Mouse (Mus musculus) ES-E14 (cell line): ENCODE measurements around the gene Pofut1. TPM values are rescaled to one million over a fixed set of nuclear protein-coding genes. Genes with fewer than 3 reads are reported as not detected.

Experiments
- DNase-seq: peaks from one replicate; pipeline ENCODE4 v3.0.0-alpha.2; 2013; ENCODE audit warnings: low read depth, low spot score
- H3K27ac ChIP-seq: 2 replicates; pipeline ENCODE4 v1.5.1; 2012; ENCODE audit warnings: low read depth, mild to moderate bottlenecking, low read length, moderate library complexity, mixed read lengths; ENCODE audit not compliant: poor library complexity, insufficient read depth, severe bottlenecking
- H3K36me3 ChIP-seq: 2 replicates; pipeline ENCODE4 v1.6.1; 2012; ENCODE audit warnings: mild to moderate bottlenecking, low read length, moderate library complexity, mixed read lengths; ENCODE audit not compliant: control insufficient read depth, poor library complexity, insufficient read depth, severe bottlenecking
- H3K4me1 ChIP-seq, 2 experiments: fragments of 150-350 bp in 1 of 2; sonication (generic) in 1 of 2; 2 replicates each; pipeline ENCODE4 v1.6.1; 2012; ENCODE audit warnings: low read length in 2 of 2, mild to moderate bottlenecking in 1 of 2, mixed read lengths in 1 of 2; ENCODE audit not compliant: control insufficient read depth in 2 of 2, insufficient read depth in 2 of 2, poor library complexity in 1 of 2
- H3K4me3 ChIP-seq, 2 experiments: fragments of 150-350 bp in 1 of 2; sonication (generic) in 1 of 2; 2 replicates each; pipeline ENCODE4 v1.5.1; 2012; ENCODE audit warnings: low read length in 2 of 2, low read depth in 1 of 2, mild to moderate bottlenecking in 1 of 2, mixed read lengths in 1 of 2; ENCODE audit not compliant: insufficient read depth in 1 of 2, poor library complexity in 1 of 2, severe bottlenecking in 1 of 2
- H3K9ac ChIP-seq: 2 replicates; pipeline ENCODE4 v1.6.1; 2012; ENCODE audit warnings: low read depth, mild to moderate bottlenecking, low read length, mixed read lengths; ENCODE audit not compliant: poor library complexity, insufficient read depth, severe bottlenecking
- H3K9me3 ChIP-seq: fragments of 150-350 bp; sonication (generic); 2 replicates; pipeline ENCODE4 v1.6.1; 2012; ENCODE audit warnings: low read depth, mild to moderate bottlenecking, low read length; ENCODE audit not compliant: control insufficient read depth, insufficient read depth
- CHD2 ChIP-seq: IDR thresholded peaks from 2 replicates; pipeline ENCODE4 v1.6.1; 2014; ENCODE audit warnings: mild to moderate bottlenecking, low read depth, low read length, inconsistent platforms
- HCFC1 ChIP-seq: IDR thresholded peaks from 2 replicates; pipeline ENCODE4 v1.6.1; 2012; ENCODE audit warnings: low read length, inconsistent platforms, borderline replicate concordance; ENCODE audit not compliant: insufficient read depth
- MAFK ChIP-seq: IDR thresholded peaks from 2 replicates; pipeline ENCODE4 v1.6.1; 2014; ENCODE audit warnings: mild to moderate bottlenecking, low read depth, low read length, inconsistent platforms; ENCODE audit not compliant: insufficient read depth
- ZC3H11A ChIP-seq: IDR thresholded peaks from 2 replicates; pipeline ENCODE4 v1.6.1; 2012; ENCODE audit warnings: low read depth, mild to moderate bottlenecking, inconsistent platforms, low read length, borderline replicate concordance
- ZNF384 ChIP-seq: IDR thresholded peaks from 2 replicates; pipeline ENCODE4 v1.6.1; 2012; ENCODE audit warnings: low read depth, low read length, inconsistent platforms
- in situ Hi-C, 2 experiments: fragments of 600-800 bp; cut with MboI; formaldehyde crosslinking; loops; one replicate each; pipeline ENCODE4 v1.15.1; 2025; ENCODE audit warnings: low sequenced_read_pairs in 2 of 2, inconsistent platforms in 1 of 2; ENCODE audit not compliant: unreplicated experiment in 2 of 2
- total RNA-seq: library from RNA; depleted of rRNA; stranded (reverse); fragments of 300-350 nt; gene quantifications from 2 replicates; pipeline ENCODE4 v1.2.3, GENCODE M21; 2012

The Pofut1 gene
- total RNA-seq, 1 experiment = 29.2 TPM

DNA sequence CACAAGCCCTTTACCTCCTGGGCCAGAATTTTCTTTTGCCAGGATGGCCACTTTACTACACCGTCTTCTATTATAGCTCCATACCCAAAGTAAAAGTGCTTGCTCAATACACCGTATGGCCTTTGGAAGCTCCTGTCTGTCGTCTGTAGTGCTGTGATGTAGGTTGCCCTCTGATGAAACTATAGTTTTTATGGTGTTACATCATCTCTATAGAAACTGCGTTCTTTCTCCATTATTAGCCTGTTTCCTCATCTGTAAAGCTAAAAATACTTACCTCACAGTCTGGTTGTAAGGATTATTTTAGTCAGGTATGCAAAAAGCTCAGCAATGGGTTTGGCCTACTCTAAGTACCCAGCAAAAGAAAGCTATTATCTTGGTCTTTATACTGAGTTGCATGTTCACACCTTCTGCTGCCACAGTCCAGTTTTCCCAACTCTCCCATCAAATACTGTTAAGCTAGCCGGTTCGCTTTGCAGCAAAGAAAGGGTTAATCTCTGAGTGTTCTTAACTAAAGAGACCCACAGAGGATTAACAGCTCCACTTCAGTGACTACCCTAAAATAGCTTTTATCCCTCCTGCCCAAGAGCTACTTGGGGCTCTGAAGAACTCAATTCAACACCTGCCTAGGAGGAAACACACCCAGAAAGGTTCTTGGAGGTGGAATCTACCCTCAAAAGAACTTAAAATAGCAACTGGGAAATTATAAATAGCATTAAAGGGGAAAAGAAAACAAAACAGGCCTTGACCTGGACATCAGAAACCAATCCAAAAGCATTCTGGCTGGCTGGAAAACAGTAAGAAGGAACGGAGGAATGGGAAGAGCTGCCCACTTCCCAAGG is 2.1 kb upstream of the Pofut1 start:
- Histone ChIP-seq H3K4me1 (peaks cover 0 to 2% of the 10 kb centered on the region in 2 experiments; a peak in 2 of 4 replicates), H3K27ac (no peak overlapping the region), H3K36me3 (peaks cover 8% of the 10 kb centered on the region), H3K9ac (peak overlapping the region; percentile 43; the same call in 1 of the 2 replicates), H3K9me3 (no peaks in the 10 kb centered on the region), H3K4me3 (peak overlapping the region; percentile 82 to 99; a peak in 3 of 4 replicates)
- DNase-seq = no peak
- TF ChIP-seq MAFK (no peak), ZNF384 (no peak), ZC3H11A (no peak), CHD2 (no peak), HCFC1 (no peak)
- in situ Hi-C loops = no loop called here

DNA sequence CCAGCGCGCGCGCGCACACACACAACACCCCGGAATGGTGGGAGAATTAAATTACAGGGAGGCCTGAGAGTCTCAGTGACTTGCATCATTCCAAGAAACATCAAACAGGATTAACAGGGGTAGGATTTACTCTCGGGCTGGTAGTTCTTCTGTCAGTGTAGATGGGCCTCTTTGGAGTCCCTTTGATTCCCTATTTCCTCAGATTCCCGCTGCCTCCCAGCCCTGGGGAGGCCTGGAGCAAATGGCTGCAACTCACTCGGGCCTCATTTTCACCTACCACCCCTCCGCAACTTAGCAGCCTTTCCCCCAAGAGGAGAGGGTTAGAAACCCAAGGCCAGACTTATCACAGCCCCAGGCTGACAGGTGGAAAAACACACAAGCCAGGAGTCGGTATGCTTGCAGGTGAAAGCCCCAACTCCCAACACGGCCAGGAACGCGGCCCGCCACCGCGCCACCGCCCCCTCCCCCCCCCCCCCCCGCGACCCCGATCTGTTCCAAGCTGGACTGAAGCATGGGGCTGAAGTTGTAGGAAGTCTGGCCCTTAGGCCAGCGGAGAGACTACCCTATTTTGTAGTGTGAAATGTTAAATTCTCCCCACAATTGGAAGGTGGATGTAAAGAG is 1.4 kb upstream of the Pofut1 start:
- Histone ChIP-seq H3K9me3 (no peaks in the 10 kb centered on the region), H3K27ac (no peak overlapping the region), H3K36me3 (peaks cover 8% of the 10 kb centered on the region), H3K9ac (peak overlapping the region; percentile 82; the same call in 1 of the 2 replicates), H3K4me3 (peak overlapping the region; percentile 82 to 99), H3K4me1 (peaks cover 0 to 2% of the 10 kb centered on the region in 2 experiments; a peak in 2 of 4 replicates)
- TF ChIP-seq ZC3H11A = no peak
- no peak for TF ChIP-seq HCFC1
- no peak for TF ChIP-seq ZNF384
- TF ChIP-seq CHD2 = no peak
- no peak for TF ChIP-seq MAFK
- DNase-seq = no peak
- in situ Hi-C loops = no loop called here

DNA sequence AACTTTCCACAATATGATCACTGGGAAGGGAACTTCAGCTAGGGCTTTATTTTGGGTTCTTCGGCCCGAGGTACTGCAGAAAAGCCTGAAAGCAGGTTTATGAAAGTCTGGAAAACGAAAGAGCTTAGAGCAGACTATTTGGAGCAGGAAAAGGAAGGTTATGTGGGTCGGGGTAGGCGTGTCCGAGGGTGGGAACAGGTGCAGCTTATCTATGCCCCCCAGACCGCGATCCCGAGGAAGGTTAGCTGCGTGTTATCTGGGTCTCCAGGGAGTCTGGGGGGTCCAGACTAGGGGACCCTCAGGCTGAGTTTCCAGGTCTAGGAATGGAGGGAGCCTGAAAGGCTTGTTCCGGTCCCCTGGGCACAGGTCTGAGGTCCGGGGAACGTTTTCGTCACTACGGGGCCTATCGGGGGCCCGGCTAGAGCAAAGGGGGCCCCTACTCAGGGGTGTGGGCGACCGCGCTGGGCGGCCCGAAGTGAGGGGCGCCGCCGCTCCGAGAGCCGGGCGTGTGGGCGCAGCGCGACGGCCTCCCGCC is 565 bp upstream of the Pofut1 start:
- DNase-seq = peak; percentile 11
- Histone ChIP-seq H3K9me3 (no peaks in the 10 kb centered on the region), H3K4me1 (peaks cover 0 to 2% of the 10 kb centered on the region in 2 experiments; a peak in 2 of 4 replicates), H3K9ac (peak overlapping the region; percentile 82), H3K36me3 (peaks cover 3% of the 10 kb centered on the region; the same call in 1 of the 2 replicates), H3K27ac (peak overlapping the region; percentile 6; the same call in 1 of the 2 replicates), H3K4me3 (peak overlapping the region; percentile 82 to 99)
- TF ChIP-seq ZNF384 = no peak
- no peak for TF ChIP-seq MAFK
- TF ChIP-seq CHD2 = no peak
- no peak for TF ChIP-seq HCFC1
- no peak for TF ChIP-seq ZC3H11A
- in situ Hi-C loops = no loop called here

DNA sequence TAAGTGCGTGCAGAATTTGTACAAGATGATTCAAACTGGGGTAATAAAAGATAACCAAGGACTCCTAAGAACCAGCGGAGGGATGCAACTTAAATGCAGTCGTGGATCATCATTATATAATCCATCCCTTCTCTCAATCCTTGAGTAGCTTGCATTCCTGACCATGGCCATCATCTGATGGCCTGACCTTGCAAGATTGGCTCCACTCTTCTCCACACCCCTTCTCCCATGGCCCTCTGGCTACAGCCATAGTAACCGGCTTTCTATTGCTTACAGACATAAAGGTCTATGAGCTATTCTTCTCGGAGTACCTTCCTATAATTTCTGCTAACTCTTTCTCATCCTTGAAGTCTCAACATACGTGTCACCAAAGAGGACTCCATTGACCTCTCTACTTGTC is 823 bp downstream of the Pofut1 start:
- Histone ChIP-seq H3K9me3 (no peaks in the 10 kb centered on the region), H3K27ac (no peak overlapping the region), H3K9ac (peak overlapping the region; percentile 61), H3K4me1 (peaks cover 0 to 2% of the 10 kb centered on the region in 2 experiments; a peak in 2 of 4 replicates), H3K4me3 (peak overlapping the region; percentile 82 to 99; a peak in 3 of 4 replicates), H3K36me3 (no peaks in the 10 kb centered on the region; the same call in 1 of the 2 replicates)
- no peak for TF ChIP-seq ZC3H11A
- no peak for TF ChIP-seq MAFK
- TF ChIP-seq CHD2 = no peak
- TF ChIP-seq HCFC1 = no peak
- TF ChIP-seq ZNF384 = no peak
- DNase-seq = no peak
- in situ Hi-C loops = no loop called here
